Mouse (Mus musculus): Measurements from ENCODE around the gene Adgrf5.

Gene Adgrf5

GRCm38 (mm10) chr17:43374020-43374419 lies 13.8 kb downstream of the Adgrf5 start:
- in situ Hi-C loops (cut with MboI; ENCODE audit: unreplicated experiment in 2 of 2) = no loop called here

- in situ Hi-C loops (cut with MboI; ENCODE audit: unreplicated experiment in 2 of 2) = no loop called here
Observed at GRCm38 (mm10) chr17:43376527-43376926, 16.3 kb downstream of the Adgrf5 start.

- in situ Hi-C loops (cut with MboI; ENCODE audit: unreplicated experiment in 2 of 2) = no loop called here
Observed at GRCm38 (mm10) chr17:43378703-43379102, 18.5 kb downstream of the Adgrf5 start.

- in situ Hi-C loops (cut with MboI; ENCODE audit: unreplicated experiment in 2 of 2) = no loop called here
Observed at GRCm38 (mm10) chr17:43386331-43386730, 26.1 kb downstream of the Adgrf5 start.

- in situ Hi-C loops (cut with MboI; ENCODE audit: unreplicated experiment in 2 of 2) = no loop called here
Observed at GRCm38 (mm10) chr17:43387171-43387570, 26.9 kb downstream of the Adgrf5 start.

GRCm38 (mm10) chr17:43389256-43389655 lies 29.0 kb downstream of the Adgrf5 start:
- in situ Hi-C loops (cut with MboI; ENCODE audit: unreplicated experiment in 2 of 2) = no loop called here

GRCm38 (mm10) chr17:43392191-43392590 lies 31.9 kb downstream of the Adgrf5 start:
- in situ Hi-C loops (cut with MboI; ENCODE audit: unreplicated experiment in 2 of 2) = no loop called here

GRCm38 (mm10) chr17:43393669-43394068 lies 33.4 kb downstream of the Adgrf5 start:
- in situ Hi-C loops (cut with MboI; ENCODE audit: unreplicated experiment in 2 of 2) = no loop called here

- in situ Hi-C loops (cut with MboI; ENCODE audit: unreplicated experiment in 2 of 2) = no loop called here
Observed at GRCm38 (mm10) chr17:43395400-43396258, 35.4 kb downstream of the Adgrf5 start.

GRCm38 (mm10) chr17:43398612-43399011 lies 38.4 kb downstream of the Adgrf5 start:
- in situ Hi-C loops (cut with MboI; ENCODE audit: unreplicated experiment in 2 of 2) = no loop called here

GRCm38 (mm10) chr17:43399151-43399550 lies 38.9 kb downstream of the Adgrf5 start:
- in situ Hi-C loops (cut with MboI; ENCODE audit: unreplicated experiment in 2 of 2) = no loop called here

GRCm38 (mm10) chr17:43400483-43400882 lies 40.2 kb downstream of the Adgrf5 start:
- in situ Hi-C loops (cut with MboI; ENCODE audit: unreplicated experiment in 2 of 2) = no loop called here

- in situ Hi-C loops (cut with MboI; ENCODE audit: unreplicated experiment in 2 of 2) = no loop called here
Observed at GRCm38 (mm10) chr17:43403851-43404250, 43.6 kb downstream of the Adgrf5 start.

- in situ Hi-C loops (cut with MboI; ENCODE audit: unreplicated experiment in 2 of 2) = no loop called here
Observed at GRCm38 (mm10) chr17:43404408-43404807, 44.2 kb downstream of the Adgrf5 start.

- in situ Hi-C loops (cut with MboI; ENCODE audit: unreplicated experiment in 2 of 2) = no loop called here
Observed at GRCm38 (mm10) chr17:43406321-43406720, 46.1 kb downstream of the Adgrf5 start.

- in situ Hi-C loops (cut with MboI; ENCODE audit: unreplicated experiment in 2 of 2) = no loop called here
Observed at GRCm38 (mm10) chr17:43407548-43407947, 47.3 kb downstream of the Adgrf5 start.

- in situ Hi-C loops (cut with MboI; ENCODE audit: unreplicated experiment in 2 of 2) = no loop called here
Observed at GRCm38 (mm10) chr17:43413182-43413581, 52.9 kb downstream of the Adgrf5 start.

- in situ Hi-C loops (cut with MboI; ENCODE audit: unreplicated experiment in 2 of 2) = no loop called here
Observed at GRCm38 (mm10) chr17:43419204-43419603, 59.0 kb downstream of the Adgrf5 start.

GRCm38 (mm10) chr17:43420381-43420780 lies 60.1 kb downstream of the Adgrf5 start:
- in situ Hi-C loops (cut with MboI; ENCODE audit: unreplicated experiment in 2 of 2) = no loop called here

GRCm38 (mm10) chr17:43423953-43424352 lies 63.7 kb downstream of the Adgrf5 start:
- in situ Hi-C loops (cut with MboI; ENCODE audit: unreplicated experiment in 2 of 2) = no loop called here

- in situ Hi-C loops (cut with MboI; ENCODE audit: unreplicated experiment in 2 of 2) = no loop called here
Observed at GRCm38 (mm10) chr17:43431692-43432091, 71.4 kb downstream of the Adgrf5 start.

- in situ Hi-C loops (cut with MboI; ENCODE audit: unreplicated experiment in 2 of 2) = no loop called here
Observed at GRCm38 (mm10) chr17:43434485-43434884, 74.2 kb downstream of the Adgrf5 start.

Measured in v-Abl transformed pro-B cells (cell line).